In genomic region chr13:33956571-33957421, GRCm38 (mm10) we compare ENCODE assay signal across 8 mouse cellular contexts. TPM values are rescaled to one million over a fixed set of nuclear protein-coding genes. Genes with fewer than 3 reads are reported as not detected.
DNase-seq lines count a peak whose midpoint lies in the region; ATAC-seq and TF ChIP-seq lines count a peak whose summit lies in the region.

No protein-coding gene starts in this region.

- H3K9me3 ChIP-seq in limb, embryonic 14.5 days (ENCODE audit: control insufficient read depth, low read length): no peaks in the 10 kb centered on the region
- H3K9me3 ChIP-seq in limb, embryonic 10.5 days (replicated peaks): no peaks in the 10 kb centered on the region
- H3K9me3 ChIP-seq in hindbrain, embryonic 15.5 days: no peaks in the 10 kb centered on the region

- no peaks in the 10 kb centered on the region for H3K36me3 ChIP-seq in limb, embryonic 14.5 days (ENCODE audit: control insufficient read depth, insufficient read depth, low read length)
- no peaks in the 10 kb centered on the region for H3K36me3 ChIP-seq in limb, embryonic 10.5 days
- no peaks in the 10 kb centered on the region for H3K36me3 ChIP-seq in hindbrain, embryonic 15.5 days

- DNase-seq in cerebellum, adult 11-12 months: no peak
- peak; percentile 72 for DNase-seq in limb, embryonic 14.5 days (ENCODE audit: low spot score)
- no peak for DNase-seq in limb, embryonic 10.5 days (ENCODE audit: low spot score)
- DNase-seq in c-Kit-negative CD71-positive TER-119-positive erythroid progenitor cells, embryonic 14.5 days (ENCODE audit: low read depth, low spot score): peak; percentile 28
- peak; percentile 47 for DNase-seq in mesoderm, embryonic 11.5 days (ENCODE audit: low read depth, low spot score)
- no peak for DNase-seq in urinary bladder, postnatal 10 days (ENCODE audit: low spot score)

- H3K4me1 ChIP-seq in limb, embryonic 14.5 days (ENCODE audit: control insufficient read depth, insufficient read depth, low read length): no peaks in the 10 kb centered on the region
- no peaks in the 10 kb centered on the region for H3K4me1 ChIP-seq in limb, embryonic 10.5 days
- no peaks in the 10 kb centered on the region for H3K4me1 ChIP-seq in hindbrain, embryonic 15.5 days (replicated peaks)

- H3K27ac ChIP-seq in limb, embryonic 14.5 days (replicated peaks; ENCODE audit: low read depth, low read length): no peak overlapping the region
- H3K27ac ChIP-seq in limb, embryonic 10.5 days: no peak overlapping the region
- H3K27ac ChIP-seq in hindbrain, embryonic 15.5 days (replicated peaks): no peak overlapping the region

- no peak for TF ChIP-seq POLR2A in limb, embryonic 14.5 days (IDR thresholded peaks at IDR 0.05; ENCODE audit: borderline replicate concordance, extremely low read depth, insufficient read depth, insufficient read length)

- WGBS in limb, embryonic 14.5 days: 36% methylated on average over 6 of the region's 6 CpGs
- 50% methylated on average over 6 of the region's 6 CpGs for WGBS in limb, embryonic 10.5 days
- WGBS in hindbrain, embryonic 15.5 days: 41% methylated on average over 6 of the region's 6 CpGs

- H3K27me3 ChIP-seq in limb, embryonic 14.5 days (ENCODE audit: control insufficient read depth, insufficient read depth, low read length): no peaks in the 10 kb centered on the region
- H3K27me3 ChIP-seq in limb, embryonic 10.5 days (ENCODE audit: low read depth, poor library complexity, severe bottlenecking): no peaks in the 10 kb centered on the region
- H3K27me3 ChIP-seq in hindbrain, embryonic 15.5 days: no peaks in the 10 kb centered on the region

- ATAC-seq in cerebellum, adult (ENCODE audit: insufficient number of reproducible peaks, low FRiP score, low TSS enrichment): peak; percentile 82
- ATAC-seq in limb, embryonic 14.5 days (ENCODE audit: low FRiP score, low read depth): 0 out of 2 replicates have a peak, but pooled peaks have one; percentile 37
- ATAC-seq in hindbrain, embryonic 15.5 days (ENCODE audit: low FRiP score, low read depth): 0 out of 2 replicates have a peak, but pooled peaks have one; percentile 15

- no peak overlapping the region for H3K4me3 ChIP-seq in limb, embryonic 14.5 days (replicated peaks; ENCODE audit: low read length)
- H3K4me3 ChIP-seq in limb, embryonic 10.5 days: no peak overlapping the region
- H3K4me3 ChIP-seq in hindbrain, embryonic 15.5 days: no peak overlapping the region

- H3K4me2 ChIP-seq in limb, embryonic 14.5 days (replicated peaks; ENCODE audit: low read depth, low read length, severe bottlenecking): no peak overlapping the region
- no peak overlapping the region for H3K4me2 ChIP-seq in hindbrain, embryonic 15.5 days

- no peak overlapping the region for H3K9ac ChIP-seq in limb, embryonic 14.5 days (ENCODE audit: low read depth, low read length, severe bottlenecking)
- H3K9ac ChIP-seq in hindbrain, embryonic 15.5 days: no peak overlapping the region

RNA-seq across cellular contexts. Expression of gene Nqo2, which starts 7.7 kb away (rescaled TPM):
- 8.1 and 10.1 TPM in 2 replicates for polyA plus RNA-seq in limb, embryonic 14.5 days (2012; rRNA removed)
- polyA plus RNA-seq in limb, embryonic 14.5 days (2014; fragmentation: Nextera tagmentation; extraction: Ambion mirVana): 15.4 and 16.1 TPM in 2 replicates
- polyA plus RNA-seq in limb, embryonic 10.5 days (2016; fragmentation: Nextera tagmentation; extraction: Ambion mirVana): 20.0 and 23.0 TPM in 2 replicates
- 9.0 and 9.1 TPM in 2 replicates for polyA plus RNA-seq in hindbrain, embryonic 15.5 days (2015; fragmentation: Nextera tagmentation; extraction: Ambion mirVana)

RNA-seq across cellular contexts. Expression of gene Ripk1, which starts 45.4 kb away (rescaled TPM):
- 8.7 and 10.7 TPM in 2 replicates for polyA plus RNA-seq in limb, embryonic 14.5 days (2012; rRNA removed)
- 16.1 and 17.1 TPM in 2 replicates for polyA plus RNA-seq in limb, embryonic 14.5 days (2014; fragmentation: Nextera tagmentation; extraction: Ambion mirVana)
- polyA plus RNA-seq in limb, embryonic 10.5 days (2016; fragmentation: Nextera tagmentation; extraction: Ambion mirVana): 9.0 and 9.7 TPM in 2 replicates
- polyA plus RNA-seq in hindbrain, embryonic 15.5 days (2015; fragmentation: Nextera tagmentation; extraction: Ambion mirVana): 7.3 and 8.0 TPM in 2 replicates

RNA-seq across cellular contexts. Expression of gene Serpinb6a, which starts 45.8 kb away (rescaled TPM):
- polyA plus RNA-seq in limb, embryonic 14.5 days (2012; rRNA removed): 58.0 and 61.7 TPM in 2 replicates
- polyA plus RNA-seq in limb, embryonic 14.5 days (2014; fragmentation: Nextera tagmentation; extraction: Ambion mirVana): 83.2 and 85.5 TPM in 2 replicates
- 26.4 and 35.7 TPM in 2 replicates for polyA plus RNA-seq in limb, embryonic 10.5 days (2016; fragmentation: Nextera tagmentation; extraction: Ambion mirVana)
- polyA plus RNA-seq in hindbrain, embryonic 15.5 days (2015; fragmentation: Nextera tagmentation; extraction: Ambion mirVana): 38.8 and 39.0 TPM in 2 replicates

RNA-seq across cellular contexts. Expression of gene Serpinb6c, which starts 51.3 kb away (rescaled TPM):
- polyA plus RNA-seq in limb, embryonic 14.5 days (2012; rRNA removed): 0.25 and 0.27 TPM in 2 replicates
- 0.54 and 0.80 TPM in 2 replicates for polyA plus RNA-seq in limb, embryonic 14.5 days (2014; fragmentation: Nextera tagmentation; extraction: Ambion mirVana)
- 0.61 and 0.80 TPM in 2 replicates for polyA plus RNA-seq in limb, embryonic 10.5 days (2016; fragmentation: Nextera tagmentation; extraction: Ambion mirVana)
- 0.14 and 0.20 TPM in 2 replicates for polyA plus RNA-seq in hindbrain, embryonic 15.5 days (2015; fragmentation: Nextera tagmentation; extraction: Ambion mirVana)

Comparison
In these comparisons a context has a peak if more than half of its experiments do, and no peak if none do; other contexts are left out.
1. DNase-seq: peak in limb, embryonic 14.5 days (single experiment), c-Kit-negative CD71-positive TER-119-positive erythroid progenitor cells, embryonic 14.5 days (single experiment) and mesoderm, embryonic 11.5 days (single experiment); none in cerebellum, adult 11-12 months (single experiment), limb, embryonic 10.5 days (single experiment) and urinary bladder, postnatal 10 days (single experiment).
2. ATAC-seq: peak in every context shown above with its lines; median percentile 82 in cerebellum, adult; 37 in limb, embryonic 14.5 days; 15 in hindbrain, embryonic 15.5 days.